Mouse (Mus musculus): ENCODE measurements around the gene Hspa12a. TPM values are rescaled to one million over a fixed set of nuclear protein-coding genes. Genes with fewer than 3 reads are reported as not detected.

The Hspa12a gene
- polyA plus RNA-seq, 1 experiment from 2014 or later = 5.1 TPM

- Histone ChIP-seq H3K4me3 (no peak overlapping the region), H3K36me3 (no peaks in the 10 kb centered on the region), H3K4me1 (no peaks in the 10 kb centered on the region), H3K27ac (no peak overlapping the region), H3K9me3 (no peaks in the 10 kb centered on the region), H3K4me2 (no peak overlapping the region), H3K9ac (no peak overlapping the region), H3K27me3 (no peaks in the 10 kb centered on the region)
- WGBS = 85% methylated on average over 7 of the region's 7 CpGs
- no peak for ATAC-seq (ENCODE audit: borderline replicate concordance, extremely low read depth, low FRiP score, low TSS enrichment)
Measured at GRCm38 (mm10) chr19:58830182-58830581, 113.3 kb downstream of the Hspa12a start.

GRCm38 (mm10) chr19:58829575-58829974 lies 113.9 kb downstream of the Hspa12a start:
- Histone ChIP-seq H3K4me3 (no peak overlapping the region), H3K9me3 (no peaks in the 10 kb centered on the region), H3K9ac (no peak overlapping the region), H3K36me3 (no peaks in the 10 kb centered on the region), H3K27ac (no peak overlapping the region), H3K4me2 (no peak overlapping the region), H3K27me3 (no peaks in the 10 kb centered on the region), H3K4me1 (no peaks in the 10 kb centered on the region)
- ATAC-seq (ENCODE audit: borderline replicate concordance, extremely low read depth, low FRiP score, low TSS enrichment) = no peak
- 75% methylated on average over 5 of the region's 5 CpGs for WGBS

GRCm38 (mm10) chr19:58827656-58828055 lies 115.8 kb downstream of the Hspa12a start:
- Histone ChIP-seq H3K9me3 (no peaks in the 10 kb centered on the region), H3K36me3 (no peaks in the 10 kb centered on the region), H3K4me1 (no peaks in the 10 kb centered on the region), H3K4me2 (no peak overlapping the region), H3K27me3 (no peaks in the 10 kb centered on the region), H3K4me3 (no peak overlapping the region), H3K27ac (no peak overlapping the region), H3K9ac (no peak overlapping the region)
- 63% methylated on average over 7 of the region's 7 CpGs for WGBS
- no peak for ATAC-seq (ENCODE audit: borderline replicate concordance, extremely low read depth, low FRiP score, low TSS enrichment)

- H3K4me1 ChIP-seq = no peaks in the 10 kb centered on the region
- H3K27ac ChIP-seq = no peak overlapping the region
- no peak for ATAC-seq (ENCODE audit: borderline replicate concordance, extremely low read depth, low FRiP score, low TSS enrichment)
- H3K9me3 ChIP-seq = no peaks in the 10 kb centered on the region
- WGBS = 57% methylated on average over 1 of the region's 1 CpGs
- no peaks in the 10 kb centered on the region for H3K27me3 ChIP-seq
- H3K4me2 ChIP-seq = no peak overlapping the region
- H3K36me3 ChIP-seq = no peaks in the 10 kb centered on the region
- no peak overlapping the region for H3K9ac ChIP-seq
- no peak overlapping the region for H3K4me3 ChIP-seq
Measured at GRCm38 (mm10) chr19:58824316-58824715, 119.1 kb downstream of the Hspa12a start.

- H3K4me3 ChIP-seq = no peak overlapping the region
- H3K9ac ChIP-seq = no peak overlapping the region
- H3K4me1 ChIP-seq = no peaks in the 10 kb centered on the region
- ATAC-seq (ENCODE audit: borderline replicate concordance, extremely low read depth, low FRiP score, low TSS enrichment) = no peak
- H3K27me3 ChIP-seq = no peaks in the 10 kb centered on the region
- H3K4me2 ChIP-seq = no peak overlapping the region
- WGBS = 86% methylated on average over 3 of the region's 3 CpGs
- no peaks in the 10 kb centered on the region for H3K9me3 ChIP-seq
- H3K36me3 ChIP-seq = no peaks in the 10 kb centered on the region
- no peak overlapping the region for H3K27ac ChIP-seq
Measured at GRCm38 (mm10) chr19:58823301-58823700, 120.2 kb downstream of the Hspa12a start.

GRCm38 (mm10) chr19:58822454-58823200 lies 120.8 kb downstream of the Hspa12a start:
- no peaks in the 10 kb centered on the region for H3K36me3 ChIP-seq
- no peak overlapping the region for H3K9ac ChIP-seq
- 76% methylated on average over 20 of the region's 20 CpGs for WGBS
- H3K27me3 ChIP-seq = no peaks in the 10 kb centered on the region
- no peaks in the 10 kb centered on the region for H3K9me3 ChIP-seq
- ATAC-seq (ENCODE audit: borderline replicate concordance, extremely low read depth, low FRiP score, low TSS enrichment) = no peak
- no peak overlapping the region for H3K4me2 ChIP-seq
- H3K27ac ChIP-seq = no peak overlapping the region
- no peak overlapping the region for H3K4me3 ChIP-seq
- H3K4me1 ChIP-seq = no peaks in the 10 kb centered on the region

- Histone ChIP-seq H3K9me3 (no peaks in the 10 kb centered on the region), H3K36me3 (no peaks in the 10 kb centered on the region), H3K4me1 (no peaks in the 10 kb centered on the region), H3K4me3 (no peak overlapping the region), H3K9ac (no peak overlapping the region), H3K4me2 (no peak overlapping the region), H3K27ac (no peak overlapping the region), H3K27me3 (no peaks in the 10 kb centered on the region)
- no peak for ATAC-seq (ENCODE audit: borderline replicate concordance, extremely low read depth, low FRiP score, low TSS enrichment)
- 66% methylated on average over 14 of the region's 14 CpGs for WGBS
Measured at GRCm38 (mm10) chr19:58818571-58819415, 124.7 kb downstream of the Hspa12a start.

GRCm38 (mm10) chr19:58817398-58817797 lies 126.1 kb downstream of the Hspa12a start:
- Histone ChIP-seq H3K4me3 (no peak overlapping the region), H3K36me3 (no peaks in the 10 kb centered on the region), H3K9me3 (no peaks in the 10 kb centered on the region), H3K9ac (no peak overlapping the region), H3K4me1 (no peaks in the 10 kb centered on the region), H3K27ac (no peak overlapping the region), H3K4me2 (no peak overlapping the region), H3K27me3 (no peaks in the 10 kb centered on the region)
- WGBS = 85% methylated on average over 11 of the region's 11 CpGs
- no peak for ATAC-seq (ENCODE audit: borderline replicate concordance, extremely low read depth, low FRiP score, low TSS enrichment)

- no peak for ATAC-seq (ENCODE audit: borderline replicate concordance, extremely low read depth, low FRiP score, low TSS enrichment)
Measured at GRCm38 (mm10) chr19:58816453-58817041, 126.9 kb downstream of the Hspa12a start.

GRCm38 (mm10) chr19:58815179-58815922 lies 128.1 kb downstream of the Hspa12a start:
- H3K4me2 ChIP-seq = no peak overlapping the region
- H3K36me3 ChIP-seq = no peaks in the 10 kb centered on the region
- no peak overlapping the region for H3K27ac ChIP-seq
- no peak for ATAC-seq (ENCODE audit: borderline replicate concordance, extremely low read depth, low FRiP score, low TSS enrichment)
- H3K27me3 ChIP-seq = no peaks in the 10 kb centered on the region
- H3K4me1 ChIP-seq = no peaks in the 10 kb centered on the region
- H3K9ac ChIP-seq = no peak overlapping the region
- 81% methylated on average over 13 of the region's 13 CpGs for WGBS
- no peak overlapping the region for H3K4me3 ChIP-seq
- no peaks in the 10 kb centered on the region for H3K9me3 ChIP-seq

More at GRCm38 (mm10) chr19:58816453-58817041, 126.9 kb downstream of the Hspa12a start:
- Histone ChIP-seq H3K4me2 (no peak overlapping the region), H3K36me3 (no peaks in the 10 kb centered on the region), H3K27me3 (no peaks in the 10 kb centered on the region), H3K9ac (no peak overlapping the region), H3K9me3 (no peaks in the 10 kb centered on the region), H3K4me3 (no peak overlapping the region), H3K27ac (no peak overlapping the region), H3K4me1 (no peaks in the 10 kb centered on the region)
- WGBS = 50% methylated on average over 17 of the region's 17 CpGs

GRCm38 (mm10) chr19:58810536-58810935 lies 132.9 kb downstream of the Hspa12a start:
- no peak for ATAC-seq (ENCODE audit: borderline replicate concordance, extremely low read depth, low FRiP score, low TSS enrichment)
- 70% methylated on average over 5 of the region's 5 CpGs for WGBS
- no peaks in the 10 kb centered on the region for H3K36me3 ChIP-seq
- no peaks in the 10 kb centered on the region for H3K27me3 ChIP-seq
- no peaks in the 10 kb centered on the region for H3K9me3 ChIP-seq
- H3K27ac ChIP-seq = no peak overlapping the region
- H3K4me2 ChIP-seq = no peak overlapping the region
- no peak overlapping the region for H3K9ac ChIP-seq
- no peak overlapping the region for H3K4me3 ChIP-seq
- no peaks in the 10 kb centered on the region for H3K4me1 ChIP-seq
